Mouse (Mus musculus) CH12.LX (cell line): ENCODE measurements around the gene B3gnt3.
A peak's percentile ranks its signal among the peaks of the same experiment; 100 is the strongest.

Experiments used
- BHLHE40 ChIP-seq: IDR thresholded peaks from 2 replicates; pipeline ENCODE4 v1.6.1; 2011; ENCODE audit warnings: mild to moderate bottlenecking, low read depth, low read length, improper control_type of control experiment
- CTCF ChIP-seq, 2 experiments: IDR thresholded peaks in 1 of 2; conservative IDR thresholded peaks in 1 of 2; 2 replicates each; pipeline ENCODE4 v1.5.1; 2011 to 2012; ENCODE audit warnings: low read depth in 2 of 2, low read length in 2 of 2, improper control_type of control experiment in 1 of 2, inconsistent platforms in 1 of 2, mild to moderate bottlenecking in 1 of 2, moderate library complexity in 1 of 2
- E2F4 ChIP-seq: IDR thresholded peaks from 2 replicates; pipeline ENCODE4 v1.6.1; 2011; ENCODE audit warnings: low read depth, low read length, improper control_type of control experiment; ENCODE audit not compliant: insufficient replicate concordance
- EP300 ChIP-seq: IDR thresholded peaks from 2 replicates; pipeline ENCODE4 v1.6.1; 2011; ENCODE audit warnings: low read length, improper control_type of control experiment
- ETS1 ChIP-seq: conservative IDR thresholded peaks from 2 replicates; pipeline ENCODE4 v1.6.1; 2012; ENCODE audit warnings: low read depth, mild to moderate bottlenecking, inconsistent platforms, low read length, improper control_type of control experiment, moderate library complexity
- GABPA ChIP-seq: IDR thresholded peaks from 2 replicates; pipeline ENCODE4 v1.6.1; 2012; ENCODE audit warnings: low read depth, low read length, improper control_type of control experiment, inconsistent platforms; ENCODE audit not compliant: insufficient replicate concordance
- MAFK ChIP-seq: IDR thresholded peaks from 2 replicates; pipeline ENCODE4 v1.6.1; 2011; ENCODE audit warnings: low read length, improper control_type of control experiment; ENCODE audit not compliant: insufficient replicate concordance
- MXI1 ChIP-seq: IDR thresholded peaks from 2 replicates; pipeline ENCODE4 v1.6.1; 2011; ENCODE audit warnings: mild to moderate bottlenecking, low read depth, low read length, improper control_type of control experiment
- NELFE ChIP-seq: IDR thresholded peaks from 2 replicates; pipeline ENCODE4 v1.6.1; 2011; ENCODE audit warnings: low read depth, low read length, improper control_type of control experiment
- POLR2A ChIP-seq: IDR thresholded peaks from 2 replicates; pipeline ENCODE4 v1.6.1; 2011; ENCODE audit warnings: low read depth, mild to moderate bottlenecking, improper control_type of control experiment, low read length
- TBP ChIP-seq: conservative IDR thresholded peaks from 2 replicates; pipeline ENCODE4 v1.6.1; 2011; ENCODE audit warnings: low read depth, low read length, improper control_type of control experiment
- USF1 ChIP-seq: IDR thresholded peaks from 2 replicates; pipeline ENCODE4 v1.6.1; 2014; ENCODE audit warnings: low read depth, mild to moderate bottlenecking, inconsistent platforms, low read length, improper control_type of control experiment

GRCm38 (mm10) chr8:71702923-71703322, 1.3 kb upstream of the B3gnt3 start:
- TF ChIP-seq USF1, result no peak
- TF ChIP-seq MAFK, result no peak
- TF ChIP-seq CTCF (conservative IDR thresholded peaks at IDR 0.05 in 1 of 2, IDR thresholded peaks at IDR 0.05 in 1 of 2; ENCODE audit: low read depth in 2 of 2, low read length in 2 of 2), result peak in 1 of 2 experiments; percentile 18; a peak in 1 of 4 replicates
- no peak for TF ChIP-seq EP300
- TF ChIP-seq NELFE, result no peak
- no peak for TF ChIP-seq POLR2A
- TF ChIP-seq MXI1, result no peak
- no peak for TF ChIP-seq ETS1
- no peak for TF ChIP-seq E2F4
- no peak for TF ChIP-seq GABPA
- TF ChIP-seq BHLHE40, result no peak
- TF ChIP-seq TBP, result no peak
